Mouse (Mus musculus) liver, adult 2 months (tissue): ENCODE results near the gene Acsl1.

Experiments used
- CTCF ChIP-seq: fragments of 200-500 bp; IDR thresholded peaks from 2 replicates; pipeline ENCODE4 v1.5.1; 2011; ENCODE audit warnings: low read depth, low read length, control low read depth
- POLR2A ChIP-seq: fragments of 200-500 bp; IDR thresholded peaks from 2 replicates; pipeline ENCODE4 v1.6.1; 2011; ENCODE audit warnings: low read length, control low read depth; ENCODE audit not compliant: insufficient read depth; ENCODE audit errors: extremely low read depth

DNA sequence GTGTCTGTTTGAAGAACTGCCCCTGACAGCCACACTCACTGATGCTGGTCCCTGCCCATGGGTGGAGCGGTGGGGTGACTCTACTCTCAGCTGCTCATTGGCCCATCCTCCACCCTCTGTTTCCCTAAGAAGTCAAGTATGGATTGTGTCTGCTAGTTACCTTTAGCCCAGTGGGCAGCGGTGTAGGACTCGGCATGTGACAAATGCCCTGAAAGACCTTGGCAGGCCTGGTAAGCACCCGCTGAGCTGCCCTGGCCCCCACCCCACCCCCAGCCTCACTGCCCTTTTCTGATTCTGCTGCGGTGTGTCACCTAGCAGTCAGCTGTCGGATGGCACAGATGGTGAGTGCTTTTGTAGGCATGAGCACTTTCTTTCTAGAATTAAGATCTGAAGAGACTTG, 20.0 kb downstream of the Acsl1 start:
- TF ChIP-seq CTCF (no peak), POLR2A (no peak)
